Mouse (Mus musculus) ES-E14 (cell line): ENCODE results near the gene Tyw5.

Experiments used
- CHD2 ChIP-seq: IDR thresholded peaks from 2 replicates; pipeline ENCODE4 v1.6.1; 2014; ENCODE audit warnings: mild to moderate bottlenecking, low read depth, low read length, inconsistent platforms
- HCFC1 ChIP-seq: IDR thresholded peaks from 2 replicates; pipeline ENCODE4 v1.6.1; 2012; ENCODE audit warnings: low read length, inconsistent platforms, borderline replicate concordance; ENCODE audit not compliant: insufficient read depth
- MAFK ChIP-seq: IDR thresholded peaks from 2 replicates; pipeline ENCODE4 v1.6.1; 2014; ENCODE audit warnings: mild to moderate bottlenecking, low read depth, low read length, inconsistent platforms; ENCODE audit not compliant: insufficient read depth
- ZC3H11A ChIP-seq: IDR thresholded peaks from 2 replicates; pipeline ENCODE4 v1.6.1; 2012; ENCODE audit warnings: low read depth, mild to moderate bottlenecking, inconsistent platforms, low read length, borderline replicate concordance
- ZNF384 ChIP-seq: IDR thresholded peaks from 2 replicates; pipeline ENCODE4 v1.6.1; 2012; ENCODE audit warnings: low read depth, low read length, inconsistent platforms

DNA sequence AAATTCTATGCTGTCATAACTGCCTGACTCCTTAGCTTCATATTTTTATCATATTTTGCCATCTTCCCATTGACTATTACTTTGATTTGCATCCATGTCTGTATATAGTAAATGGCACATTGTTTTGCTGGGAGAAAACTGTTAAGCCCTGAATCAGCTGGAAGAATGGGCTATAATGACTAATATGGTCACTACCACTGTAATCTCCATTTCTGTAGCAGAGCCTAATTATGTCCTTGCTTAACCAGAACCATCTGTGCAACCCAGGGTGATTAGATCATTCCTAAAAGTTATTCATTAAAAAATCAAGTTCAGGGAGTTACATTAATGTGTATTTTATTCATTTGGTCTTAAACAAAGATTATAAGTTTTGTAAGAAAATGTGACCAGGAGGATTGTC, 20.4 kb downstream of the Tyw5 start:
- TF ChIP-seq ZC3H11A (no peak), ZNF384 (no peak), CHD2 (no peak), HCFC1 (no peak), MAFK (no peak)
